Mouse (Mus musculus): Measurements from ENCODE around the gene Myo19. TPM values are rescaled to one million over a fixed set of nuclear protein-coding genes. Genes with fewer than 3 reads are reported as not detected.

Myo19 gene
- polyA plus RNA-seq, 1 experiment = 1.2 TPM

GRCm38 (mm10) chr11:84904597-84905144 is 24.7 kb downstream of the Myo19 start:
- no peaks in the 10 kb centered on the region for H3K9me3 ChIP-seq (ENCODE audit: control insufficient read depth, low read length)
- TF ChIP-seq GATA1 (IDR thresholded peaks at IDR 0.05; ENCODE audit: low read length) (no peak), TAL1 (IDR thresholded peaks at IDR 0.05; ENCODE audit: low read length) (no peak)
- peaks cover 98% of the 10 kb centered on the region for H3K36me3 ChIP-seq (ENCODE audit: control insufficient read depth)
- no peaks in the 10 kb centered on the region for H3K27me3 ChIP-seq (ENCODE audit: control insufficient read depth)
- no peak overlapping the region for H3K4me3 ChIP-seq (replicated peaks)
- peaks cover 4% of the 10 kb centered on the region; the same call in 1 of the 2 replicates for H3K4me1 ChIP-seq (ENCODE audit: control insufficient read depth)

GRCm38 (mm10) chr11:84907081-84907480 is 27.1 kb downstream of the Myo19 start:
- TF ChIP-seq GATA1 (IDR thresholded peaks at IDR 0.05; ENCODE audit: low read length) (no peak), TAL1 (IDR thresholded peaks at IDR 0.05; ENCODE audit: low read length) (no peak)
- H3K36me3 ChIP-seq (ENCODE audit: control insufficient read depth) = peaks cover 98% of the 10 kb centered on the region

GRCm38 (mm10) chr11:84908480-84908879 is 28.5 kb downstream of the Myo19 start:
- H3K4me3 ChIP-seq (replicated peaks) = no peak overlapping the region
- H3K27me3 ChIP-seq (ENCODE audit: control insufficient read depth) = no peaks in the 10 kb centered on the region
- no peak for TF ChIP-seq GATA1 (IDR thresholded peaks at IDR 0.05; ENCODE audit: low read length)
- TF ChIP-seq TAL1 (IDR thresholded peaks at IDR 0.05; ENCODE audit: low read length) = no peak
- no peaks in the 10 kb centered on the region for H3K9me3 ChIP-seq (ENCODE audit: control insufficient read depth, low read length)
- peaks cover 97% of the 10 kb centered on the region for H3K36me3 ChIP-seq (ENCODE audit: control insufficient read depth)
- peaks cover 4% of the 10 kb centered on the region; the same call in 1 of the 2 replicates for H3K4me1 ChIP-seq (ENCODE audit: control insufficient read depth)

More at GRCm38 (mm10) chr11:84907081-84907480, 27.1 kb downstream of the Myo19 start:
- H3K4me1 ChIP-seq (ENCODE audit: control insufficient read depth) = 0 out of 2 replicates have a peak, but pooled peaks cover 2% of the 10 kb centered on the region
- H3K9me3 ChIP-seq (ENCODE audit: control insufficient read depth, low read length) = no peaks in the 10 kb centered on the region
- H3K4me3 ChIP-seq (replicated peaks) = no peak overlapping the region
- no peaks in the 10 kb centered on the region for H3K27me3 ChIP-seq (ENCODE audit: control insufficient read depth)

GRCm38 (mm10) chr11:84910411-84910810 is 30.5 kb downstream of the Myo19 start:
- no peak overlapping the region for H3K4me3 ChIP-seq (replicated peaks)
- peaks cover 91% of the 10 kb centered on the region for H3K36me3 ChIP-seq (ENCODE audit: control insufficient read depth)
- no peaks in the 10 kb centered on the region for H3K9me3 ChIP-seq (ENCODE audit: control insufficient read depth, low read length)
- TF ChIP-seq TAL1 (IDR thresholded peaks at IDR 0.05; ENCODE audit: low read length) (no peak), GATA1 (IDR thresholded peaks at IDR 0.05; ENCODE audit: low read length) (no peak)
- H3K4me1 ChIP-seq (ENCODE audit: control insufficient read depth) = peaks cover 24% of the 10 kb centered on the region
- no peaks in the 10 kb centered on the region for H3K27me3 ChIP-seq (ENCODE audit: control insufficient read depth)

DNA sequence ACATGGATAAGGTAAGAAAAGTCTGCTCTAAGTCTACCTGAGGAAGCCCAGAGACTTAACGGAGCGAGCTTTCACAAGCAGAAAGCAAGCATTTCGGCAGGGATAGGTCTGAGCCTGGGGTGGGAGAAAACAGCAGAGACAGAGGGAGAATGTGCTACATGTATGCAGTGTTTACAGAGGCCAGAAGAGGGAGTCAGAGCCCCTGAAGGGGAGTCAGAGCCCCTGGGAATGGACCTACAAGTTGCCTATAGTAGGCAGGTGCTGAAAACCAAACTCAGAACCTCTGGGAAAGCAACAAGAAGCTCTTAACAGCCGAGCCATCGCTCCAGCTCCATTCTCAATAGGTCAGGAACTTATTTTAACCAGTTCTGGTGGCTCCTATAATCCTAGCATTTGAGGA is 34.7 kb downstream of the Myo19 start:
- no peaks in the 10 kb centered on the region for H3K27me3 ChIP-seq (ENCODE audit: control insufficient read depth)
- H3K36me3 ChIP-seq (ENCODE audit: control insufficient read depth) = peaks cover 50% of the 10 kb centered on the region
- H3K4me3 ChIP-seq (replicated peaks) = peak overlapping the region; percentile 76
- no peaks in the 10 kb centered on the region for H3K9me3 ChIP-seq (ENCODE audit: control insufficient read depth, low read length)
- no peak for TF ChIP-seq TAL1 (IDR thresholded peaks at IDR 0.05; ENCODE audit: low read length)
- H3K4me1 ChIP-seq (ENCODE audit: control insufficient read depth) = peaks cover 52% of the 10 kb centered on the region

GRCm38 (mm10) chr11:84916053-84916702 is 36.2 kb downstream of the Myo19 start, which contains the start of gene Znhit3:
Znhit3 (minus strand) TSS chr11:84916366.
- Histone ChIP-seq H3K4me3 (replicated peaks) (peak within 1 kb of the TSS; percentile 76), H3K9me3 (ENCODE audit: control insufficient read depth, low read length) (no peaks in the 10 kb centered on the region), H3K36me3 (ENCODE audit: control insufficient read depth) (peaks cover 35% of the 10 kb centered on the region), H3K4me1 (ENCODE audit: control insufficient read depth) (peaks cover 53% of the 10 kb centered on the region), H3K27me3 (ENCODE audit: control insufficient read depth) (no peaks in the 10 kb centered on the region)
- TF ChIP-seq GATA1 (IDR thresholded peaks at IDR 0.05; ENCODE audit: low read length) (no peak), TAL1 (IDR thresholded peaks at IDR 0.05; ENCODE audit: low read length) (no peak)

DNA sequence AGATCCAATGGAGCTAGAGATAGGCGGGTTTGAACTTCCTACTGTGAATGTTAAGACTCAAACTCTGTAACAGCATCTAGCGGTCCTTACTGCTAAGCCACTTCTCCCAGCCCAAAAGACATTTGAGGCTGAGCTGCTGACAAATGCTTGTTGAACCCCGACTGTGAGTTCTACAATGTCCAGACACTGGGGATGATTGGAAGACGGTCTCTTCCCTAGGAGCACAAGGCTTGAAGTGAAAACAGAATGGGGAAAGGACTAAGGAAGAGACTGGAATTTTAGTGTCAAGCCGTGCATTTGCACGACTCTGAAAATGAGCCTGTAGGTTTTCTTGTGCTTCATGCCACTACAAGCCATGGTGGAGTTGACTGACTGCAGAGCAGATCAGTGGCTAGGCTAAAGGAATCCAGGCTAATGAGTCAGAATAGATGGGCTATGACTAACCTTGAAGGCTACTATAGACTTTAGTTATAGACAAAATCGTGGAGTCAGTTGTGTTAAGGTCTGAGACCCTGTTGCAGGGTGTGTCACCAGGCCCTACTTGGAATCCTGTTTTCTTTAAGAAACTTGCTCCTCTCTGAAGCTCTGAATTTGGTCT is 36.9 kb downstream of the Myo19 start:
- Histone ChIP-seq H3K4me1 (ENCODE audit: control insufficient read depth) (peaks cover 53% of the 10 kb centered on the region), H3K27me3 (ENCODE audit: control insufficient read depth) (peaks cover under 1% of the 10 kb centered on the region; the same call in 1 of the 2 replicates), H3K4me3 (replicated peaks) (peak overlapping the region; percentile 76), H3K36me3 (ENCODE audit: control insufficient read depth) (peaks cover 28% of the 10 kb centered on the region), H3K9me3 (ENCODE audit: control insufficient read depth, low read length) (no peaks in the 10 kb centered on the region)
- TF ChIP-seq TAL1 (IDR thresholded peaks at IDR 0.05; ENCODE audit: low read length) (no peak), GATA1 (IDR thresholded peaks at IDR 0.05; ENCODE audit: low read length) (no peak)

DNA sequence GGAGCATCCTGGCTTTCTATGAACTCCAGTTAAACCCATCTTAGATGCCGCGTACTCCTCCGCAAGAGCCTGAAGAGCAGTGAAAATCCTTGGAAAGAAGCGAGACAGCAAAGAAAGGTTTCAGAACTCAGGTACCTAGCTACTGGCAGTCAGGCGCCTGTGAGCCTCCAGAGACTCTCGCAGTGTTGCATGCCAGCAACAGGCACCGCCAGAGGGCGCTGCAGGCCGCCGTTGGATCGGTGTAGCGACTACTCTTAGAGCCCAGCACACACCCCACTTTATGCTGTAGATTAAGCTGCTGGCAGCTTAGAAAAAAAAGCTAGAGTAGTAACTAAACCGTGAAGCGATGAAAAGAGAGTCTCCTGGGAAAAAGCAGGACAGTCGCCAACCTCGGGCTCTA is 38.5 kb downstream of the Myo19 start:
- Histone ChIP-seq H3K27me3 (ENCODE audit: control insufficient read depth) (peaks cover 3% of the 10 kb centered on the region; the same call in 1 of the 2 replicates), H3K4me1 (ENCODE audit: control insufficient read depth) (peaks cover 50% of the 10 kb centered on the region), H3K4me3 (replicated peaks) (peak overlapping the region; percentile 33), H3K9me3 (ENCODE audit: control insufficient read depth, low read length) (no peaks in the 10 kb centered on the region), H3K36me3 (ENCODE audit: control insufficient read depth) (peaks cover 14% of the 10 kb centered on the region)
- no peak for TF ChIP-seq GATA1 (IDR thresholded peaks at IDR 0.05; ENCODE audit: low read length)

DNA sequence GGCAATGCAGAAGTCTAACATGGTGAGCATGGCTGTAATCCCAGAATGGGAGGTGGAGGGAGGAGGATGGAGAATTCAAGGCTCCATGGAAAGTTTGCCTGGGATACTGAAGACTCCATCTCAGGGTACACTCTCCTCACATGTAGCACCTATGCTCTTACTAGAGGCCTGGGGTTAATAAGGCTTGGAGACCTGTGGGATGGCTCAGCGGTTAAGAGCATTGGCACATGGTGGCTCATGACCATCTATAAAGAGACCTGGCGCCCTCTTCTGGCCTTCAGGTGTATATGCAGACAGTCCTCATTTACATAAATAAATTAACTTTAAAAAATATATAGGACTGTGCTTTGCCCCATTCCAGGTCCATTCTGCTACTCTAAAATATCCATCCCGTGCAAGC is 39.3 kb downstream of the Myo19 start:
- peaks cover 3% of the 10 kb centered on the region; the same call in 1 of the 2 replicates for H3K27me3 ChIP-seq (ENCODE audit: control insufficient read depth)
- peaks cover 5% of the 10 kb centered on the region for H3K36me3 ChIP-seq (ENCODE audit: control insufficient read depth)
- H3K9me3 ChIP-seq (ENCODE audit: control insufficient read depth, low read length) = no peaks in the 10 kb centered on the region
- peaks cover 43% of the 10 kb centered on the region for H3K4me1 ChIP-seq (ENCODE audit: control insufficient read depth)
- no peak overlapping the region for H3K4me3 ChIP-seq (replicated peaks)
- TF ChIP-seq GATA1 (IDR thresholded peaks at IDR 0.05; ENCODE audit: low read length) = no peak
- no peak for TF ChIP-seq TAL1 (IDR thresholded peaks at IDR 0.05; ENCODE audit: low read length)

Measured in erythroblast, embryonic 14.5 days (primary cell).